Mouse (Mus musculus): ENCODE measurements around the gene Stap2.

Stap2 gene

GRCm38 (mm10) chr17:56024476-56024875, 19.1 kb upstream of the Stap2 start:
- no peak for DNase-seq

GRCm38 (mm10) chr17:56023386-56023785, 18.0 kb upstream of the Stap2 start:
- peak in 1 of 2 experiments; percentile 33 for DNase-seq

GRCm38 (mm10) chr17:56022989-56023290, 17.6 kb upstream of the Stap2 start:
- DNase-seq, result no peak

- DNase-seq, result peak; percentile 76 to 84
Observed at GRCm38 (mm10) chr17:56022131-56022988, 17.0 kb upstream of the Stap2 start.

GRCm38 (mm10) chr17:56021161-56021910, 16.0 kb upstream of the Stap2 start:
- DNase-seq, result peak; percentile 42 to 44

GRCm38 (mm10) chr17:56020400-56021084, 15.2 kb upstream of the Stap2 start:
- peak in 1 of 2 experiments; percentile 12 for DNase-seq

- DNase-seq, result peak; percentile 86 to 91
Observed at GRCm38 (mm10) chr17:56018347-56019131, 13.2 kb upstream of the Stap2 start.

- DNase-seq, result peak in 1 of 2 experiments; percentile 38
Observed at GRCm38 (mm10) chr17:56017848-56018247, 12.5 kb upstream of the Stap2 start.

- DNase-seq, result peak; percentile 42 to 62
Observed at GRCm38 (mm10) chr17:56016793-56017785, 11.7 kb upstream of the Stap2 start.

- DNase-seq, result no peak
Observed at GRCm38 (mm10) chr17:56016382-56016781, 11.0 kb upstream of the Stap2 start.

- no peak for DNase-seq
Observed at GRCm38 (mm10) chr17:56015293-56015692, 9.9 kb upstream of the Stap2 start.

GRCm38 (mm10) chr17:56011441-56011840, 6.1 kb upstream of the Stap2 start:
- DNase-seq, result peak; percentile 55 to 66

GRCm38 (mm10) chr17:56010681-56011080, 5.3 kb upstream of the Stap2 start:
- peak; percentile 86 to 91 for DNase-seq

- no peak for DNase-seq
Observed at GRCm38 (mm10) chr17:56010255-56010654, 4.9 kb upstream of the Stap2 start.

- DNase-seq, result peak in 1 of 2 experiments; percentile 34
Observed at GRCm38 (mm10) chr17:56009962-56010240, 4.5 kb upstream of the Stap2 start.

- peak; percentile 96 for DNase-seq
Observed at GRCm38 (mm10) chr17:56009088-56009961, 3.9 kb upstream of the Stap2 start.

- DNase-seq, result peak; percentile 90 to 94
Observed at GRCm38 (mm10) chr17:56008356-56009087, 3.1 kb upstream of the Stap2 start.

- DNase-seq, result no peak
Observed at GRCm38 (mm10) chr17:56007444-56008355, 2.3 kb upstream of the Stap2 start.

GRCm38 (mm10) chr17:56006956-56007355, 1.6 kb upstream of the Stap2 start:
- no peak for DNase-seq

All from cerebellum, postnatal 25 days (tissue).